In the genomic region with DNA sequence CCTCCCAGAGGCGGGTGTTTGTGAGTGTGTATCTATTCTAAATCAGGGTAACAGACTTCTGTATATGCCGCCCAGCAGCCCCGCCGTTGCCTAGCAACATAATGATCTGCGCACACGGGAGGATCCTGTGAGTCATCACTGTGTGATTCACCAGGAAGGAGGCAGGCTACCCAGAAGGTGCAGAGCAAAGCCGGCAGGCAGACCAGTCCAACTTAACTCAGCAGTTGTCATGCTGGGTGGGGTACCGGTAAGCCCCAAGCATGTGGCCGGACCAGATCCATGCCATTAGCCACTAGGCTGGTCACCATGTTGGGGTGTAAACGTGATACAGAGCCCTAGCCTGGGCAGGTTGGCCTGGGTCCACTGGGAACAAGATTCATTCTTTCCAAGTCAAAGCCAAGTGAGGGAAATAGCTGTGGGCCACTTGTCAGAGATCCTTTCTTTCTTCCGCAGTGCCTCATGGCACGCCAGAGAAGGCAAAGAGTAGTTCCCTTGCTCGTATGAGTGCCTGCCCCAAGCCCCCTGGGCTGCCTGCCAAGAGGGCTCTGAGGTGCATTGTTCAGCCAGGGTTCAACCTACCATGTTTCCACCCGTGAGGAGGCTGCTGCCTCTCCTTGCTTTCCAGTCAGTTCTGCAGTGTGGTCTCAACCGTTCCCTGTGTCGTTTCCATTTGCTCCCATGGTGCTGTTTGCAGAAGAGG, we compare ENCODE assay signal across 8 mouse cellular contexts. TPM values are rescaled to one million over a fixed set of nuclear protein-coding genes. Genes with fewer than 3 reads are reported as not detected.
DNase-seq lines count a peak whose midpoint lies in the region; ATAC-seq and TF ChIP-seq lines count a peak whose summit lies in the region.

No protein-coding gene starts in this region.

- no peak for TF ChIP-seq CTCF in lung, adult 2 months (IDR thresholded peaks at IDR 0.05; ENCODE audit: insufficient read depth, low read length)

- WGBS in lung, adult 2 months, result 24% methylated on average over 16 of the region's 16 CpGs
- 25% methylated on average over 16 of the region's 16 CpGs for WGBS in lung, embryonic 16.5 days

- H3K4me1 ChIP-seq in lung, adult 2 months (ENCODE audit: control insufficient read depth, insufficient read depth, low read length), result no peaks in the 10 kb centered on the region
- H3K4me1 ChIP-seq in lung, embryonic 16.5 days (replicated peaks; ENCODE audit: control insufficient read depth, insufficient read depth, low read length), result peaks cover 15% of the 10 kb centered on the region

- ATAC-seq in inflammation-experienced regulatory T-cells, adult 6 months, result peak; percentile 88
- peak; percentile 62 for ATAC-seq in lung, embryonic 16.5 days (ENCODE audit: low read depth)

- no peaks in the 10 kb centered on the region for H3K9me3 ChIP-seq in lung, embryonic 16.5 days (ENCODE audit: control insufficient read depth, low read length)

- H3K4me3 ChIP-seq in lung, adult 2 months (replicated peaks; ENCODE audit: extremely low read depth, low read depth, low read length), result no peak overlapping the region
- H3K4me3 ChIP-seq in lung, embryonic 16.5 days (ENCODE audit: low read length), result no peak overlapping the region

- H3K9ac ChIP-seq in lung, embryonic 16.5 days (ENCODE audit: low read length), result no peak overlapping the region

- DNase-seq in lung, adult 18-20 months, result peak; percentile 31 to 43
- no peak for DNase-seq in lung, adult 2 months
- peak; percentile 70 for DNase-seq in cerebellum, adult 9-10 months
- peak; percentile 72 to 81 for DNase-seq in frontal cortex, postnatal 14 days (ENCODE audit: low spot score in 2 of 2)
- DNase-seq in retina, postnatal 7 days (ENCODE audit: low read depth, low spot score), result peak; percentile 17
- no peak for DNase-seq in natural killer cell, adult 2 months (ENCODE audit: low spot score in 2 of 2)

- H3K27me3 ChIP-seq in lung, embryonic 16.5 days (ENCODE audit: control insufficient read depth, insufficient read depth, low read depth, low read length), result no peaks in the 10 kb centered on the region

- TF ChIP-seq POLR2A in lung, adult 2 months (IDR thresholded peaks at IDR 0.05; ENCODE audit: borderline replicate concordance, extremely low read depth, low read depth, low read length), result no peak

- H3K4me2 ChIP-seq in lung, embryonic 16.5 days (ENCODE audit: low read depth, low read length), result 0 out of 2 replicates have a peak overlapping the region, but pooled peaks have one; percentile 1

- H3K27ac ChIP-seq in lung, embryonic 16.5 days (ENCODE audit: low read length), result peak overlapping the region; percentile 77

- H3K36me3 ChIP-seq in lung, embryonic 16.5 days (ENCODE audit: control insufficient read depth, insufficient read depth, low read length), result no peaks in the 10 kb centered on the region

RNA-seq across cellular contexts. Expression of a gene that starts 53.0 kb away (rescaled TPM):
- polyA plus RNA-seq in lung, adult 2 months (2012; rRNA removed), result 69.3 and 89.7 TPM in 2 replicates
- polyA plus RNA-seq in inflammation-experienced regulatory T-cells, adult 6 months (2017; shearing (Covaris generic)), result 1 to 10 TPM; 2.3 to 5.5 (median 4.5) TPM
- polyA plus RNA-seq in lung, embryonic 16.5 days (2015; fragmentation: Nextera tagmentation; extraction: Ambion mirVana), result 177 and 178 TPM in 2 replicates

Comparison
In these comparisons a context has a peak if more than half of its experiments do, and no peak if none do; other contexts are left out.
1. DNase-seq: peak in lung, adult 18-20 months (2 of 2), cerebellum, adult 9-10 months (single experiment), frontal cortex, postnatal 14 days (2 of 2) and retina, postnatal 7 days (single experiment); none in lung, adult 2 months (single experiment) and natural killer cell, adult 2 months (0 of 2).
2. RNA of a gene that starts 53.0 kb away (polyA plus RNA-seq): 177 to 178 TPM in lung, embryonic 16.5 days and 69.3 to 89.7 TPM in lung, adult 2 months; 2.3 to 5.5 TPM in inflammation-experienced regulatory T-cells, adult 6 months; every median in the first group is over 10 times any median in the second.